Mouse (Mus musculus) cerebellum, adult (tissue): ENCODE data around the gene Drd1.

Experiments used
- ATAC-seq: cut with Nextera tagmentation; 2 replicates; pipeline ENCODE4 v1.9.2; 2017; ENCODE audit warnings: mild to moderate bottlenecking, moderate library complexity, mixed read lengths; ENCODE audit not compliant: insufficient number of reproducible peaks, low FRiP score, low TSS enrichment

Drd1 gene

GRCm38 (mm10) chr13:54075416-54075815 lies 19.9 kb upstream of the Drd1 start:
- ATAC-seq: no peak

GRCm38 (mm10) chr13:54073491-54073890 lies 18.0 kb upstream of the Drd1 start:
- no peak for ATAC-seq

- ATAC-seq: no peak
These were observed 17.6 kb upstream of the Drd1 start for GRCm38 (mm10) chr13:54073066-54073465.

DNA sequence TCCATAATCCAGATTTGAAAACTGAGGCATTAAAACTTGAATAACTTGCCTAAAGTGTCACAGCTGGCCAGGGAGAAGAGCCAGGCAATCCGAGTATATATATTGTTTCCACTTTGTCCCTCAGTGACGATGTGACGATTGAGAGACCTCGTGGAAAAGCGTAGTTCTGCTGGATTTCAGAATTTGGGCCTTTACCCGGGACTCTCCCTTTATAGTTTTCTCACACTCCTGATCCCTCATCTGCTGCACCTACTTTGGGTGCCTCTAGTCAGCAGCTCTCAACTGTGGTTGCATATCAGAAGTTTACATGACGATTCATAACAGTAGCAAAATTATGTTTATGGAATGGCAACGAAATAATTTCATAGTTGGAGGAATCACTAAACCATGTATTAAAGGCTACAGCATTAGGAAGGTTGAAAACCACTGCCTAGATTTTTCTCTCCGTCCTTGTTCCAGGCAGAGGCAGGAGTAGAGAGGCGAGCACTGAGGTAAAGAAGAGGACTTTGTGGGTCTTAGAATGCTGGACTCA lies 17.1 kb upstream of the Drd1 start:
- no peak for ATAC-seq

DNA sequence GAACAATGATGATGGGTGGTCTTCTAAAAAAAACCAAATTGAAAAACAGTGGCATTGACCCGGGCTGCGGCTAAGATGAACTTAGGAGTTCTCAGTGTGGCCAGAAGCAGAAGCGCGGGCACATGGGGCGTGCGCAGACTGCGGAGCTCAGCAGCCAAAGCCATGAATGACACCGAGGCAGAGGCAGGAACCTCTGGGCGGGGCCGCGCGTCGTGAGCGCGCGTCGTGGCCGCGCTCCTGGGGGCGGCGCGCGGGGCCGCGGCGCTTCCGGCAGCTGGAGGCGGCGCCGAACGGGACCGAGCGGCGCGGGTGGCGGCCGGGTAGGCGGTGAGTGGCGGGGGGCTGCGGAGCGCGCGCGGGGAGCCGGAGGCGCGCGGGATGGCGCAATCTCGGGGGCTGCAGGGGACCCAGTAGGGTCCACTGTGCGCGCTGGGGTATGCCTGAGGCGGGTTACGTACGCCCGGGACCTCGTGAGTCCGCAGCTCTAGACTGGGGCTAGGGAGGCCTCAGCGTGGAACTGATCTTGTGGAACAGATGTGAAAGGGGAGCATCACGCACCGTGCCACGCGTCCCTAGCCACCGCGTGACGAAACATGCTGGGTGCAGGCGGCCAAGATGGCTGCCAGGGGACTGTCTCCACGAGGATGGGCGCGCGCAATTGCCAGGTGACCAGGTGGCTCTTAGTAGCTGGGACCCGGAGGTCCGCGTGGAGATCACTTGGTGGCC lies 16.3 kb upstream of the Drd1 start, which contains the start of gene Sfxn1:
Gene Sfxn1, plus strand, starts transcription at position 264 of the 726 bp plus-strand sequence.
- peak; percentile 62 for ATAC-seq

- ATAC-seq: no peak
These were observed 15.5 kb upstream of the Drd1 start for GRCm38 (mm10) chr13:54071011-54071410.

- ATAC-seq: no peak
These were observed 12.2 kb upstream of the Drd1 start for GRCm38 (mm10) chr13:54067617-54068166.

DNA sequence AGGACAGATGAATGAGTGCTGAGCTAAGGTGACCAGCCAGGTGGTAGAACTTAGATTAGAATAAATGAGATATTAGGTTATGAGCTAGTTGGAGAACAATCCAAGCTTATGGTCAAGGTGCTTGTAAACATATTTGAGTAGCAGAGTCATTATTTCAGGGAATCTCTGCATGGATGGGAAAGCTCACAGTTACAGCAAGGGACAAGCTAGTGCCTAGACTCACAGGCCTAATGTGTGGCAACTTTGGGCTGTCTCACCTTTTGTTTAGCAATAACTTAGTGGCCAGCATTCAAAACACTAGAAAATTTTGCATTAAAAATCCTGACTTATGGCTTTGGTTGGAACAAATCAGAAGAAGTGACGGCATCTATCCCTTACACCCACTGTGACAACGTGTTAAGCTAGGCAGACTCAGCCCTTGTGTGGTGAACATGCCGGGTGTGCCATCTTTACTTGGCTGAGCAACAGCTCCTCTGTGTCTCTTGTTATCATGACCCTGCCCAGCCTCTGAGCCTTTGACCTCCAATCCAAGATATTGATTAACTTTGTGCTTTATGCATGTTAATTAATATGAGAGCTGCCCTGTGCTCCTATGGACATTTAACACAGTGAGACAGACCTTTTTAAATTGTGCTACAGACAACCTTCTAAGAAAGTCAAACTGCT lies 10.7 kb upstream of the Drd1 start:
- no peak for ATAC-seq

GRCm38 (mm10) chr13:54063292-54063691 lies 7.8 kb upstream of the Drd1 start:
- no peak for ATAC-seq

DNA sequence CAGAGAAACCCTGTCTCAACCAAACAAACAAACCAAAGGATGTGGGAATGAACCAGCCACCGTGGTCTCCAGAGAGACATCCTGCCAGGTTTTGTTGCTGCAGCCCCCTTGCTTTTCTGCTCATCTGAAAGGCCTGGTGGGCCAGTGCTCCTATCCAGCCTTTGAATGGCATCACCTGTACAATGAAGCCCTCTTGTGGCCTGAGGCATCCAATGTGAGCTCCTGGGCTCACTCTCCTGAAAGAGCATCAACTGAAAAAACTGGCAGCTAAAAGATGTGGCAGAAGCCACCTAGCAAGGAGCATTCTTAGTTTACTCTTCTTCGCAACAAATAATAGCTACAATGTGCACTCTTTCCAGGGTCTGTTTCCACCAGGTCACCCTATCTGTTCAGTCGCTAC lies 6.6 kb upstream of the Drd1 start:
- ATAC-seq: no peak

- no peak for ATAC-seq
These were observed 543 bp downstream of the Drd1 start for GRCm38 (mm10) chr13:54054962-54055361.

DNA sequence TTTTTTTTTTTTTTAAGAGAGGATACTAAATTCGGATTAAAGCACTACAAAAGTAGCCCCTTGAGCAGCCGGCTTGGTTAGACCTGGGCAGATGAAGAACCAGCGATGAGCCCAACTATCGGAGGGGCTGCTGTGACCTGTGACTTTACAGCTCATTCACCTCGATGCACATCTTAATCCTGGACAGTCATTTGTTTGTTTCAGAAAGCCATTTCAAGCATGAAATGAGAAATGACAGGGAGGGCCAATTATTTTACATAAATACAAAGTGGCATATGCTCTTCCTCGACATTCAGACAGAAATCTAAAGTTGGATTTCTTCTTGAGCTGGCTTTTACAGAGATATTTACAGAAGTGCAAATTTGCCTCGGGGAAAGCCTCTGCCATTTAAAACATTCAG lies 3.9 kb downstream of the Drd1 start:
- no peak for ATAC-seq

GRCm38 (mm10) chr13:54048679-54049352 lies 6.7 kb downstream of the Drd1 start:
- ATAC-seq: no peak

- ATAC-seq: no peak
These were observed 15.2 kb downstream of the Drd1 start for GRCm38 (mm10) chr13:54040256-54040655.

DNA sequence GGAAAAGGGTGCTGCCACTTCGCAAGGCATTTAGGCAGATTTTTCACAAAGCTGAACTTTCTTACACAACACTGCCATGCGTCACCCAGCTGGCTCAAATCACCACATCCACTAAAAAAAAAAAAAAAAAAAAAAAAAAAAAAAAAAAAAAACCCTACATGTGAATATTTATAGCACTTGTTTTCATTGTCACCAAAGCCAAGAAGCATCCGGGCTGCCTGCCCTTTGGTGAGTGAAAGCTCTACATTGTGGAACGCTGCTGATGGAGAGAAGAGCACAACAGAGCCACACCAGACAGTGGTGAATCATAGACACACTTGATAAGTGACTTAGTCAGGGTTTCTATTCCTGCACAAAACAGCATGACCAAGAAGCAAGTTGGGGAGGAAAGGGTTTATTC lies 17.6 kb downstream of the Drd1 start:
- ATAC-seq: no peak

DNA sequence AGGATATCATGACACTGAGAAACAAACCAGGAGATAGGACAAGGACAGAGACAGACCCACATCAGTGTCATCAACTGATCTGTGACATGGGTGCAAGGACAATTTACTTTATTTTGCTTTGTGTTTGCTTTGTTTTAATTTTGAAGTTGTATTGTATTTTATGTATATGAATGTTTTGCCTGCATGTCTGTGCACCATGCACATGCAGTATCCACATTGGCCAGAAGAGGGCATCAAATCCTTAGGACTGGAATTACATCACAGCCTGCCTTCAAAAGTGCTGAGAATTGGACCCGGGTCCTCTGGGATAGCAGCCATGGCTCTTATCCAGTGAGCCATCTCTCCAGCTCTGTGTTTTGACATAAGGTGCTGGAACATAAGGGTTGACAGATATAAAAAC lies 20.0 kb downstream of the Drd1 start:
- ATAC-seq: no peak

- ATAC-seq: no peak
These were observed 21.9 kb downstream of the Drd1 start for GRCm38 (mm10) chr13:54033653-54034052.

DNA sequence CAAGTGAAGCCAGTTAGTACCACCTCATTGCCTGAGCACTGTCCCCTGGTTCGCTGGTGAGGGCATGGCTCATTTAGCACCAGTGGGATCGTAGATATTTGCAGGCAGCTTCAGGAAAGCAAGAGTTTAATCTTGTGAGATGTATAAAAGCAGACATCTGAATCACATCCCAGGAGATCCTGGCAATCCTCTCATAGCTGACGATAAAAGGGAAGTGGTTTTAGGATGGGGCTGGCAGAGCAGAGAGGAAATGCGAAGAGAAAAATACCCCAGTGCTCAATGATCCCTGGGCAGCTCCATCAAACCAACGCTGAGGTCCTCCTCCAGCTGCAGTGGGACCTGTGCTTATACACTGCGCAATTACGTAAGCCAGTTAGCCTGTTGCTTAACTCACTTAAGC lies 28.4 kb downstream of the Drd1 start:
- no peak for ATAC-seq

- 0 out of 2 replicates have a peak, but pooled peaks have one; percentile 40 for ATAC-seq
These were observed 32.2 kb downstream of the Drd1 start for GRCm38 (mm10) chr13:54023311-54023710.

DNA sequence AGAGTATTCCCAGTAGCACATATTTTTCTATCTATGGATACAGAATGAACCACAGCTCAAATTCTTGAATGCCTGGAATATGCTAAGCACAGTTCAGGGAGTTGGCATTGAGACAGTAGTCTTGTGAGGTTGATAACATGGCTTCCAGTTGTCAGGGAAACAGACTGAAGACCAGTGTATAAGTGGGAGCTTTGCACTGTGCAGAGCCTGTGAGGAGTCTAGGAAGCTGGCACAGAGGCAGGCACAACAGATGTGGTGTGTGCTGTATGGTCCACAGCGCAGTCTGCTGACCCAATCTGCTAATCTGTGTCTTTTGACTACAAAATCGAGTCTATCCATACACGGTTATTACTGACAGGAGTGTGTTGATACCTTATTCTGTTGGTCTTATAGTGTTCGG lies 46.8 kb downstream of the Drd1 start:
- no peak for ATAC-seq
